Mouse (Mus musculus): ENCODE measurements around the gene Chrm3. TPM values are rescaled to one million over a fixed set of nuclear protein-coding genes. Genes with fewer than 3 reads are reported as not detected.

Chrm3 gene
- total RNA-seq, 1 experiment from 2014 or later: 6.7 TPM

- DNase-seq: no peak
Observed at GRCm38 (mm10) chr13:9985648-9986047, 375.0 kb downstream of the Chrm3 start.

GRCm38 (mm10) chr13:9983293-9983692 lies 377.4 kb downstream of the Chrm3 start:
- no peak for DNase-seq

- no peak for DNase-seq
Observed at GRCm38 (mm10) chr13:9977699-9978098, 382.9 kb downstream of the Chrm3 start.

GRCm38 (mm10) chr13:9973742-9974321 lies 386.8 kb downstream of the Chrm3 start:
- DNase-seq: no peak

GRCm38 (mm10) chr13:9971845-9972244 lies 388.8 kb downstream of the Chrm3 start:
- DNase-seq: no peak

- no peak for DNase-seq
Observed at GRCm38 (mm10) chr13:9952619-9953018, 408.0 kb downstream of the Chrm3 start.

- DNase-seq: no peak
Observed at GRCm38 (mm10) chr13:9951376-9951775, 409.3 kb downstream of the Chrm3 start.

- DNase-seq: no peak
Observed at GRCm38 (mm10) chr13:9949091-9949490, 411.6 kb downstream of the Chrm3 start.

GRCm38 (mm10) chr13:9940186-9940585 lies 420.5 kb downstream of the Chrm3 start:
- DNase-seq: no peak

GRCm38 (mm10) chr13:9938798-9939485 lies 421.7 kb downstream of the Chrm3 start:
- DNase-seq: no peak

- DNase-seq: no peak
Observed at GRCm38 (mm10) chr13:9932714-9933113, 427.9 kb downstream of the Chrm3 start.

- DNase-seq: no peak
Observed at GRCm38 (mm10) chr13:9930606-9931005, 430.0 kb downstream of the Chrm3 start.

- no peak for DNase-seq
Observed at GRCm38 (mm10) chr13:9929978-9930377, 430.7 kb downstream of the Chrm3 start.

- DNase-seq: no peak
Observed at GRCm38 (mm10) chr13:9921150-9921549, 439.5 kb downstream of the Chrm3 start.

GRCm38 (mm10) chr13:9912697-9913096 lies 447.9 kb downstream of the Chrm3 start:
- no peak for DNase-seq

- DNase-seq: no peak
Observed at GRCm38 (mm10) chr13:9908707-9909106, 451.9 kb downstream of the Chrm3 start.

- DNase-seq: no peak
Observed at GRCm38 (mm10) chr13:9907202-9907601, 453.4 kb downstream of the Chrm3 start.

GRCm38 (mm10) chr13:9904455-9904854 lies 456.2 kb downstream of the Chrm3 start:
- DNase-seq: no peak

GRCm38 (mm10) chr13:9900653-9901385 lies 459.8 kb downstream of the Chrm3 start:
- DNase-seq: no peak

- no peak for DNase-seq
Observed at GRCm38 (mm10) chr13:9898664-9899369, 461.8 kb downstream of the Chrm3 start.

GRCm38 (mm10) chr13:9897231-9897630 lies 463.4 kb downstream of the Chrm3 start:
- no peak for DNase-seq

GRCm38 (mm10) chr13:9895045-9895625 lies 465.5 kb downstream of the Chrm3 start:
- DNase-seq: no peak

All from adrenal gland, postnatal 25 days (tissue).